ENCODE assay signal across 8 mouse cellular contexts in genomic region chr1:170392771-170393728, GRCm38 (mm10).
DNase-seq lines count a peak whose midpoint lies in the region; ATAC-seq and TF ChIP-seq lines count a peak whose summit lies in the region.

No protein-coding gene starts in this region.

- 86% methylated on average over 14 of the region's 14 CpGs for WGBS in forebrain, embryonic 16.5 days
- 83% methylated on average over 14 of the region's 14 CpGs for WGBS in forebrain, embryonic 15.5 days

- no peaks in the 10 kb centered on the region for H3K9me3 ChIP-seq in forebrain, embryonic 16.5 days (ENCODE audit: control insufficient read depth, low read length)
- no peaks in the 10 kb centered on the region for H3K9me3 ChIP-seq in forebrain, embryonic 15.5 days

- no peak for ATAC-seq in forebrain, embryonic 16.5 days
- no peak for ATAC-seq in forebrain, embryonic 15.5 days (replicated peaks)

- H3K9ac ChIP-seq in forebrain, embryonic 16.5 days (replicated peaks; ENCODE audit: low read depth, low read length) = no peak overlapping the region
- no peak overlapping the region for H3K9ac ChIP-seq in forebrain, embryonic 15.5 days (replicated peaks)

- no peak for DNase-seq in layer of hippocampus, adult 2 months (ENCODE audit: low spot score in 2 of 2)
- DNase-seq in layer of hippocampus, adult 9-10 months (ENCODE audit: low spot score) = no peak
- DNase-seq in fibroblast of lung, adult 2 months (ENCODE audit: low read depth) = peak; percentile 5
- peak; percentile 86 for DNase-seq in kidney, postnatal 10 days
- peak; percentile 65 for DNase-seq in ovary, postnatal 36 days (ENCODE audit: low spot score)
- no peak for DNase-seq in natural killer cell, adult 2 months (ENCODE audit: low spot score in 2 of 2)

- no peaks in the 10 kb centered on the region for H3K27me3 ChIP-seq in forebrain, embryonic 16.5 days (replicated peaks; ENCODE audit: control insufficient read depth, insufficient read depth, low read length)
- no peaks in the 10 kb centered on the region for H3K27me3 ChIP-seq in forebrain, embryonic 15.5 days

- H3K4me1 ChIP-seq in forebrain, embryonic 16.5 days (replicated peaks; ENCODE audit: control insufficient read depth, insufficient read depth, low read length) = no peaks in the 10 kb centered on the region
- no peaks in the 10 kb centered on the region for H3K4me1 ChIP-seq in forebrain, embryonic 15.5 days

- H3K27ac ChIP-seq in layer of hippocampus, adult 2 months = peak overlapping the region; percentile 19; the same call in 1 of the 2 replicates
- H3K27ac ChIP-seq in forebrain, embryonic 16.5 days (ENCODE audit: low read length) = no peak overlapping the region
- H3K27ac ChIP-seq in forebrain, embryonic 15.5 days (replicated peaks) = no peak overlapping the region

- no peak overlapping the region for H3K4me2 ChIP-seq in forebrain, embryonic 16.5 days (ENCODE audit: low read length)
- H3K4me2 ChIP-seq in forebrain, embryonic 15.5 days (replicated peaks) = no peak overlapping the region

- H3K36me3 ChIP-seq in forebrain, embryonic 16.5 days (ENCODE audit: control insufficient read depth, insufficient read depth) = no peaks in the 10 kb centered on the region
- no peaks in the 10 kb centered on the region for H3K36me3 ChIP-seq in forebrain, embryonic 15.5 days

- no peak overlapping the region for H3K4me3 ChIP-seq in layer of hippocampus, adult 2 months
- no peak overlapping the region for H3K4me3 ChIP-seq in forebrain, embryonic 16.5 days (replicated peaks; ENCODE audit: low read length)
- no peak overlapping the region for H3K4me3 ChIP-seq in forebrain, embryonic 15.5 days

- no peak for TF ChIP-seq CTCF in layer of hippocampus, adult 2 months (conservative IDR thresholded peaks at IDR 0.05)

Comparison
In these comparisons a context has a peak if more than half of its experiments do, and no peak if none do; other contexts are left out.
1. DNase-seq: peak in fibroblast of lung, adult 2 months (single experiment), kidney, postnatal 10 days (single experiment) and ovary, postnatal 36 days (single experiment); none in layer of hippocampus, adult 2 months (0 of 2), layer of hippocampus, adult 9-10 months (single experiment) and natural killer cell, adult 2 months (0 of 2).